Mouse (Mus musculus) 3134 (cell line): ENCODE measurements around the gene Cyp2w1.

ENCODE experiments used
- DNase-seq: peaks from one replicate; pipeline ENCODE4 v3.0.0-alpha.2; 2011; ENCODE audit warnings: low spot score; ENCODE audit not compliant: insufficient read length; ENCODE audit errors: extremely low read depth

The Cyp2w1 gene

GRCm38 (mm10) chr5:139352317-139352716, at the start of gene Cyp2w1:
Gene Cyp2w1 (plus strand): TSS chr5:139352617.
- no peak for DNase-seq

GRCm38 (mm10) chr5:139303646-139304061, 48.8 kb upstream of the Cyp2w1 start:
- no peak for DNase-seq

DNA sequence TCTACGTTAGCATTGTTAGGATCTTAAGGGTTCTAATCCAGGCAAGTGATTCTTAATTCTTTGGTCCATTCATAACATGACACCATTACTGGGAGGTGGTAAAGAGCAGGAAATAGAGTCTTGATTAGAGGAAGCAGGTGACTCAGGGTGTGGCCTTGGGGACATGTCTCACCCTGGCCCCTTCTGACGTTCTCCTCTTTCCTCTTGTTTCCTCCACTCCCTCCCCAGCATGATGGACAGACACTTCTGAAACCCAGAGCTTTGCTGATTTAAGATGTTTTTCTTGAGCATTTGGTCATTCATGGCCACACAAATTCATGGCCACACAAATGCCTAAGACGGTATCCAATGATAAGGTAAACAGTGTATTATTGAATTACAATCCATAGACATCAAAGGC, 42.5 kb upstream of the Cyp2w1 start:
- no peak for DNase-seq

- DNase-seq: no peak
Measured at GRCm38 (mm10) chr5:139310477-139310876, 41.9 kb upstream of the Cyp2w1 start.

GRCm38 (mm10) chr5:139311822-139312221, 40.6 kb upstream of the Cyp2w1 start:
- no peak for DNase-seq

GRCm38 (mm10) chr5:139313536-139313935, 38.9 kb upstream of the Cyp2w1 start:
- no peak for DNase-seq

- peak; percentile 42 for DNase-seq
Measured at GRCm38 (mm10) chr5:139314941-139315642, 37.3 kb upstream of the Cyp2w1 start.

GRCm38 (mm10) chr5:139316982-139317675, 35.3 kb upstream of the Cyp2w1 start:
- DNase-seq: no peak

- DNase-seq: no peak
Measured at GRCm38 (mm10) chr5:139317751-139318504, 34.5 kb upstream of the Cyp2w1 start.

- no peak for DNase-seq
Measured at GRCm38 (mm10) chr5:139320424-139320823, 32.0 kb upstream of the Cyp2w1 start.

- no peak for DNase-seq
Measured at GRCm38 (mm10) chr5:139321331-139321730, 31.1 kb upstream of the Cyp2w1 start.

GRCm38 (mm10) chr5:139323260-139323924, 29.0 kb upstream of the Cyp2w1 start:
- DNase-seq: no peak

- no peak for DNase-seq
Measured at GRCm38 (mm10) chr5:139324045-139324491, 28.3 kb upstream of the Cyp2w1 start.

GRCm38 (mm10) chr5:139324691-139325394, 27.6 kb upstream of the Cyp2w1 start:
- no peak for DNase-seq

- no peak for DNase-seq
Measured at GRCm38 (mm10) chr5:139325395-139325966, 26.9 kb upstream of the Cyp2w1 start, which contains the start of gene Adap1. Gene Adap1 (minus strand): TSS chr5:139325622.

- DNase-seq: no peak
Measured at GRCm38 (mm10) chr5:139326111-139326696, 26.2 kb upstream of the Cyp2w1 start.

DNA sequence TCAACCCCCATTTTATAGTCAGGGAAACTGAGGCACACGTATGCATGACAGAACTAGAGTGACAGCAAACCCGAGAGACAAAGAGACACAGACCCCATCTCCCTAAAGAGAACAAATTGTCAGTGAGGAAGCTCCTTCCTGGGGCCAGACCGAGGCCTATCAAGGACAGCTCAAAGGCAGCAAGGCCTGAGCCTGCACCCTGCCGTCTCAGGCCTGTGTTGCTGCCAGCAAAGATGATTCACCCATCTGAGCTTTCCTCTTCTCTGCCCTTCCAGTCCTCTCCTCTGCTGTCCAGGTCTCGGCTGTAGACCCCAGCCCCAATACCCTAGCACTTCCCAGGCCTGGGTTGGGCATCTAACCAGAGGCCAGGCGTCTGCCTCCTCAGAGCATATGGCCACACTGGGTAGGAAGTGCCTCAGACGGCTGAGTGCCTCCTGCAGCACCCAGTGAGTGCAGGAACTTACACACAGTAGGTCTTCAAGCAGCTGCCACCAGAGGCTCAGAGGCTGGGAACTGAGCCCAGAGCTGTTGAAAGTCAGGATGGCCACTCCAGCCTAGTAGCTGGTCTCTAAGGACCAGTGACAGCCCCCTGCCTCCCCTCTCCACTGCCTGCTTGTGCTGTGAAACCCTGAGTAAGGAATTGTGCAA, 25.3 kb upstream of the Cyp2w1 start:
- no peak for DNase-seq

DNA sequence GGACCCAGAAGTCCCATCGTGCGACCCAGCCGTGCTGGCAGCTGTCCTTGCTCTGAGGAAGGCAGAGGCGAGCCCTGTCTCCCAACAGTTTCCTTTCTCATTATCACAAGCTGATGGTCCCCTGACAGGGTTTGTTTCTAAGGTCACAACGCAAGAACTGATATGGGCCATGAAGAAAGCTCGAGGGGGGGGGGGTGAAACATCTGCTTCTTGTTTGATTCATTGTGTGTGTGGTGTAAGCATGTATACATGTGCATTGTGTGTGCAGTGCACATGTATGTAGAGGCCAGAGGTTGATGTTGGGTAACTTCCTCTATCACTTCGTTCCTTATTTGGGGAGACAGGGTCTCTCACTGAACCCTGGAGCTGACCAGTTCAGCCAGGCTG, 24.8 kb upstream of the Cyp2w1 start:
- no peak for DNase-seq

GRCm38 (mm10) chr5:139330766-139331165, 21.7 kb upstream of the Cyp2w1 start:
- no peak for DNase-seq
